Mouse (Mus musculus): ENCODE data around the gene Pde4c. TPM values are rescaled to one million over a fixed set of nuclear protein-coding genes. Genes with fewer than 3 reads are reported as not detected.
A peak's percentile ranks its signal among the peaks of the same experiment; 100 is the strongest.

Gene Pde4c
- polyA plus RNA-seq, 1 experiment from 2014 or later: 0.23 TPM

DNA sequence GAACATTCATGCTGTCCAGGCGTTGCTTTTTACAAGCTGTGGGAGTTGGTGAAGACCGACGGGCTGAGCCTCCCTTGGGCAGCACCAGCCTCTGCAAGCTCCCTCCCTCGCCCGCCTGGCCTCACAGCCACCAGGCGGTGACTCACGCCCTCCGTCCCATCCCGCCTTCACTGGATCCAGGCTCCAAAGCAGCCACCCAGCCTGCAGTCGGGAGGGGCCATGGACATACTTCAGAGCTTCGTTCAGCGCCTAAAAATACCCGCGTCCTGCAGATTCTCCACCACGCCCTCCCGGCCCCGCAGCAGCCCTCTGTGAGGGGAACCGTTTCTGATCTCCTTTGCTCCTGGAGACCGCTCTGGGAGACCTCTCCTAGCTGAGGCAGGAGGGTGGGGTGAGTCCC lies 41.3 kb upstream of the Pde4c start:
- Histone ChIP-seq H3K4me1 (ENCODE audit: control insufficient read depth, insufficient read depth, low read length) (peaks cover 4% of the 10 kb centered on the region; the same call in 1 of the 2 replicates), H3K27ac (ENCODE audit: low read length) (no peak overlapping the region), H3K9me3 (replicated peaks; ENCODE audit: control insufficient read depth, low read length, poor library complexity, severe bottlenecking) (no peaks in the 10 kb centered on the region), H3K27me3 (ENCODE audit: control insufficient read depth, insufficient read depth, low read depth, low read length) (no peaks in the 10 kb centered on the region), H3K36me3 (ENCODE audit: control insufficient read depth, insufficient read depth, low read length) (peaks cover 6% of the 10 kb centered on the region; the same call in 1 of the 2 replicates), H3K9ac (ENCODE audit: low read depth, low read length) (no peak overlapping the region), H3K4me3 (ENCODE audit: low read depth, low read length) (no peak overlapping the region), H3K4me2 (ENCODE audit: low read length) (no peak overlapping the region)
- WGBS: 6% methylated on average over 19 of the region's 19 CpGs
- ATAC-seq: no peak

DNA sequence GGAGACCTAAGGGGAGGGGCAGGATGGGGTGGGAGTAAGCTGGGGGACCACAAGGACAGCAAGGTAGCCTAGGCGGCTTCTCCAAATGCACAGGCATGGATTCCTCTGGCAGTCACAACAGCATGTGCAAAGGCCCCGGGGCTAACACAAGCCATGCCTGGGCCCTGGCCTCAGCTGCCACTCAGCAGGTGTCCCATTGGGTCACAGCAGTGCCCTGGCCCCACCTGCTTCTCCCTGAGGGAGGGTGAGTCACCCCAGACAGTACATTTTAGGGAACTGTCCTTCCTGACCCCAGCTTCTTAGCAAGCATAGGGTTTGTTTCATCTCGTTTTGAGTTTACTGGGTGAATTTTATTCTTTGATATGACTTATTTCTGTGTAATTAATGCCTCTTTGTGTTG lies 40.8 kb upstream of the Pde4c start:
- H3K9me3 ChIP-seq (replicated peaks; ENCODE audit: control insufficient read depth, low read length, poor library complexity, severe bottlenecking): no peaks in the 10 kb centered on the region
- peaks cover 4% of the 10 kb centered on the region; the same call in 1 of the 2 replicates for H3K4me1 ChIP-seq (ENCODE audit: control insufficient read depth, insufficient read depth, low read length)
- ATAC-seq: no peak
- WGBS: 79% methylated on average over 3 of the region's 3 CpGs
- H3K9ac ChIP-seq (ENCODE audit: low read depth, low read length): no peak overlapping the region
- H3K27me3 ChIP-seq (ENCODE audit: control insufficient read depth, insufficient read depth, low read depth, low read length): no peaks in the 10 kb centered on the region
- no peak overlapping the region for H3K4me2 ChIP-seq (ENCODE audit: low read length)
- H3K27ac ChIP-seq (ENCODE audit: low read length): no peak overlapping the region
- H3K36me3 ChIP-seq (ENCODE audit: control insufficient read depth, insufficient read depth, low read length): peaks cover 6% of the 10 kb centered on the region; the same call in 1 of the 2 replicates
- H3K4me3 ChIP-seq (ENCODE audit: low read depth, low read length): no peak overlapping the region

DNA sequence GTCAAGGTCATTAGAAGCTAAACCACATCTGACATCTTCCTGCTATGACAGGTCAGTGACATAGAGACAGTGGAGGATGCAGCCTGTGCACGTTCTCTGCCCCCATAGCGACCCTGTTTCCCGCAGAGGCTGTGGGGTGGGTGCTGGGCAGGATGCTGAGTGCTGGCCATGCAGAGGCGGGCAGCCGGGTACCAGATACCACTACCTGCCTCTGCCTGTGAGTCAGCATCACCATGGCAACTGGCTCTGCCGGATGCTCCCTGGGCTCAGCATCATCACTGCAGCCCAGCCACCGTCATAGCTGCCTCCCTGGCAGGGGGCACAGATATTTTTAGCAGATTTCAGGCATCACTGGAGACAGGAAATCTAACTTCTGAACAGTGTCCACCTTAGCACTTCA lies 39.2 kb upstream of the Pde4c start:
- H3K27me3 ChIP-seq (ENCODE audit: control insufficient read depth, insufficient read depth, low read depth, low read length): no peaks in the 10 kb centered on the region
- H3K9me3 ChIP-seq (replicated peaks; ENCODE audit: control insufficient read depth, low read length, poor library complexity, severe bottlenecking): no peaks in the 10 kb centered on the region
- peak overlapping the region; percentile 38; the same call in 1 of the 2 replicates for H3K27ac ChIP-seq (ENCODE audit: low read length)
- peak overlapping the region; percentile 6; the same call in 1 of the 2 replicates for H3K4me2 ChIP-seq (ENCODE audit: low read length)
- 26% methylated on average over 7 of the region's 7 CpGs for WGBS
- H3K4me3 ChIP-seq (ENCODE audit: low read depth, low read length): no peak overlapping the region
- H3K9ac ChIP-seq (ENCODE audit: low read depth, low read length): peak overlapping the region; percentile 32; the same call in 1 of the 2 replicates
- peaks cover 4% of the 10 kb centered on the region; the same call in 1 of the 2 replicates for H3K4me1 ChIP-seq (ENCODE audit: control insufficient read depth, insufficient read depth, low read length)
- no peaks in the 10 kb centered on the region for H3K36me3 ChIP-seq (ENCODE audit: control insufficient read depth, insufficient read depth, low read length)
- ATAC-seq: peak; percentile 74

GRCm38 (mm10) chr8:70687576-70687975 lies 35.9 kb upstream of the Pde4c start:
- 85% methylated on average over 8 of the region's 8 CpGs for WGBS
- Histone ChIP-seq H3K4me2 (ENCODE audit: low read length) (no peak overlapping the region), H3K27me3 (ENCODE audit: control insufficient read depth, insufficient read depth, low read depth, low read length) (no peaks in the 10 kb centered on the region), H3K4me1 (ENCODE audit: control insufficient read depth, insufficient read depth, low read length) (peaks cover 14% of the 10 kb centered on the region), H3K27ac (ENCODE audit: low read length) (no peak overlapping the region), H3K9ac (ENCODE audit: low read depth, low read length) (no peak overlapping the region), H3K36me3 (ENCODE audit: control insufficient read depth, insufficient read depth, low read length) (no peaks in the 10 kb centered on the region), H3K4me3 (ENCODE audit: low read depth, low read length) (no peak overlapping the region), H3K9me3 (replicated peaks; ENCODE audit: control insufficient read depth, low read length, poor library complexity, severe bottlenecking) (no peaks in the 10 kb centered on the region)
- ATAC-seq: no peak

GRCm38 (mm10) chr8:70688136-70688535 lies 35.4 kb upstream of the Pde4c start:
- Histone ChIP-seq H3K4me1 (ENCODE audit: control insufficient read depth, insufficient read depth, low read length) (peaks cover 14% of the 10 kb centered on the region), H3K9ac (ENCODE audit: low read depth, low read length) (no peak overlapping the region), H3K4me2 (ENCODE audit: low read length) (no peak overlapping the region), H3K9me3 (replicated peaks; ENCODE audit: control insufficient read depth, low read length, poor library complexity, severe bottlenecking) (no peaks in the 10 kb centered on the region), H3K4me3 (ENCODE audit: low read depth, low read length) (no peak overlapping the region), H3K27me3 (ENCODE audit: control insufficient read depth, insufficient read depth, low read depth, low read length) (no peaks in the 10 kb centered on the region), H3K36me3 (ENCODE audit: control insufficient read depth, insufficient read depth, low read length) (no peaks in the 10 kb centered on the region), H3K27ac (ENCODE audit: low read length) (no peak overlapping the region)
- ATAC-seq: no peak
- 97% methylated on average over 3 of the region's 3 CpGs for WGBS

DNA sequence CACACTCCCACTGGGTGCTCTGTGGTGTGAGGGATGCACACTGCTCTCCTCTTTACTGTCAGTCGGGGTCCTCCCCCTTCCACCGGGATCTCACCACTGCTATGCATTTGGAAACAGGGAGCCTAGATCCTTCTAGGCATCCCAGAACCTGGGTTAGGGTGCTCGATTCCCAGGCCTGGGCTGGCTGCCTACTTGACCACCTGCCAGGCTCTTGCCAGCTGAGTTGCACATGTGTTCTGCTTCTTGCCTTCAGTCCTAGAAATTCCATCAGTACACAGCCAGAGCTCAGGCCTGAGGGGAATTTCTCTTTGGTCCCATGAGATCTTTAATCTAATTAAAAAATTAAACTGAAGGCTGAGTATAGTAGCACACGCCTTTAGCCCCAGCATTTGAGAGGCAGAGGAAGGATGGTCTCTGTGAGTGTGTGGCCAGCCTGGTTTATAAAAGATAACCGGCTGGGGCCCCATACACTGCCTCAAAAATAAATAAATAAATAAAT lies 33.6 kb upstream of the Pde4c start:
- Histone ChIP-seq H3K9me3 (replicated peaks; ENCODE audit: control insufficient read depth, low read length, poor library complexity, severe bottlenecking) (no peaks in the 10 kb centered on the region), H3K9ac (ENCODE audit: low read depth, low read length) (no peak overlapping the region), H3K4me3 (ENCODE audit: low read depth, low read length) (no peak overlapping the region), H3K4me1 (ENCODE audit: control insufficient read depth, insufficient read depth, low read length) (peaks cover 10% of the 10 kb centered on the region), H3K4me2 (ENCODE audit: low read length) (no peak overlapping the region), H3K36me3 (ENCODE audit: control insufficient read depth, insufficient read depth, low read length) (no peaks in the 10 kb centered on the region), H3K27me3 (ENCODE audit: control insufficient read depth, insufficient read depth, low read depth, low read length) (no peaks in the 10 kb centered on the region), H3K27ac (ENCODE audit: low read length) (no peak overlapping the region)
- 75% methylated on average over 5 of the region's 5 CpGs for WGBS
- no peak for ATAC-seq

GRCm38 (mm10) chr8:70691230-70691629 lies 32.3 kb upstream of the Pde4c start:
- WGBS: 54% methylated on average over 4 of the region's 4 CpGs
- Histone ChIP-seq H3K4me3 (ENCODE audit: low read depth, low read length) (peak overlapping the region; percentile 32), H3K27me3 (ENCODE audit: control insufficient read depth, insufficient read depth, low read depth, low read length) (no peaks in the 10 kb centered on the region; the same call in 1 of the 2 replicates), H3K4me2 (ENCODE audit: low read length) (peak overlapping the region; percentile 65), H3K9me3 (replicated peaks; ENCODE audit: control insufficient read depth, low read length, poor library complexity, severe bottlenecking) (no peaks in the 10 kb centered on the region), H3K4me1 (ENCODE audit: control insufficient read depth, insufficient read depth, low read length) (peaks cover 10% of the 10 kb centered on the region), H3K36me3 (ENCODE audit: control insufficient read depth, insufficient read depth, low read length) (no peaks in the 10 kb centered on the region), H3K27ac (ENCODE audit: low read length) (no peak overlapping the region), H3K9ac (ENCODE audit: low read depth, low read length) (peak overlapping the region; percentile 60)
- no peak for ATAC-seq

DNA sequence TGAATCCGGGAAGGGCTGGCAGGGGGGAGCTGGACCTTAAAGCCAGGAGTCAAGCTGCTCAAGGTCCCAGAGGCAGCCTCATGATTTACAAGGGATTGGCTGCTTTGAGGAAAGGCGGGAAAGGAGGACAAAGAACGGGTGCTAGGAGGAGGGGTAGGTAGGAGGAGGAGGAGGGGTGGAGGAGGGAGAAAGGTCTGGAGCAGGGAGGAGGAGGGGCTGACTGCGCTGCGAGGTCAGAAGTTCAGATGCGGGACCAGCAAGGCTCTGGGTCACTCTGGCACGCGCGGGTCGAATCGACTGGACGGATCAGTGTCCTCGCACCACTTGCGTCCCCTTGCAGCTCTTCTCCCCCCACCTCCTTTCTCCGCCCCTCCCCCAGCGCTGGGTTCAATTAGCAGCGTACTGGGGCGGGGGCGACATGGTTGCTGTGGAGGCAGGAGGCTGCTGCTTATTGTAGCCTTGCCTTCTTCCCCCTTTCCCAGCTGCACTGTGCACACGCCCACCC lies 31.7 kb upstream of the Pde4c start:
- Histone ChIP-seq H3K36me3 (ENCODE audit: control insufficient read depth, insufficient read depth, low read length) (no peaks in the 10 kb centered on the region), H3K9ac (ENCODE audit: low read depth, low read length) (peak overlapping the region; percentile 60), H3K4me2 (ENCODE audit: low read length) (peak overlapping the region; percentile 65), H3K9me3 (replicated peaks; ENCODE audit: control insufficient read depth, low read length, poor library complexity, severe bottlenecking) (no peaks in the 10 kb centered on the region), H3K27ac (ENCODE audit: low read length) (0 out of 2 replicates have a peak overlapping the region, but pooled peaks have one; percentile 15), H3K4me3 (ENCODE audit: low read depth, low read length) (peak overlapping the region; percentile 32), H3K27me3 (ENCODE audit: control insufficient read depth, insufficient read depth, low read depth, low read length) (no peaks in the 10 kb centered on the region; the same call in 1 of the 2 replicates), H3K4me1 (ENCODE audit: control insufficient read depth, insufficient read depth, low read length) (peaks cover 14% of the 10 kb centered on the region)
- 0% methylated on average over 16 of the region's 20 CpGs for WGBS
- ATAC-seq: peak; percentile 26

- Histone ChIP-seq H3K9me3 (replicated peaks; ENCODE audit: control insufficient read depth, low read length, poor library complexity, severe bottlenecking) (no peaks in the 10 kb centered on the region), H3K4me1 (ENCODE audit: control insufficient read depth, insufficient read depth, low read length) (peaks cover 28% of the 10 kb centered on the region), H3K27me3 (ENCODE audit: control insufficient read depth, insufficient read depth, low read depth, low read length) (no peaks in the 10 kb centered on the region; the same call in 1 of the 2 replicates), H3K36me3 (ENCODE audit: control insufficient read depth, insufficient read depth, low read length) (no peaks in the 10 kb centered on the region), H3K4me2 (ENCODE audit: low read length) (no peak overlapping the region), H3K4me3 (ENCODE audit: low read depth, low read length) (no peak overlapping the region), H3K9ac (ENCODE audit: low read depth, low read length) (no peak overlapping the region), H3K27ac (ENCODE audit: low read length) (no peak overlapping the region)
- 86% methylated on average over 5 of the region's 5 CpGs for whole genome bisulfite sequencing
- no peak for ATAC-seq
Measured at GRCm38 (mm10) chr8:70693636-70694035, 29.9 kb upstream of the Pde4c start.
